Mouse (Mus musculus) liver, embryonic 14.5 days (tissue): ENCODE data around the gene Sgip1. TPM values are rescaled to one million over a fixed set of nuclear protein-coding genes. Genes with fewer than 3 reads are reported as not detected.

ENCODE experiments used
- ATAC-seq: fragments of 200-750 bp; cut with Nextera tagmentation; 2 replicates; pipeline ENCODE4 v1.8.0; 2017; ENCODE audit warnings: moderate number of reproducible peaks, mild to moderate bottlenecking, moderate library complexity; ENCODE audit not compliant: insufficient read depth
- DNase-seq, 3 experiments: peaks; one replicate each; pipeline ENCODE4 v3.0.0-alpha.2; 2012 to 2013; ENCODE audit warnings: low read depth in 3 of 3, low spot score in 3 of 3
- H3K27ac ChIP-seq: fragments of 300-500 bp; sonication (generic); 2 replicates; pipeline ENCODE4 v1.5.1; 2014; ENCODE audit warnings: moderate library complexity, mild to moderate bottlenecking, control low read depth, inconsistent platforms
- H3K27me3 ChIP-seq: fragments of 300-500 bp; sonication (generic); 2 replicates; pipeline ENCODE4 v1.6.1; 2014; ENCODE audit warnings: mild to moderate bottlenecking, low read length, moderate library complexity; ENCODE audit not compliant: control insufficient read depth, insufficient read depth
- H3K36me3 ChIP-seq: fragments of 300-500 bp; sonication (generic); replicated peaks from 2 replicates; pipeline ENCODE4 v1.6.1; 2014; ENCODE audit warnings: low read depth; ENCODE audit not compliant: control insufficient read depth, insufficient read depth
- H3K4me1 ChIP-seq, 2 experiments: fragments of 200-500 bp in 1 of 2; fragments of 300-500 bp in 1 of 2; sonication (generic) in 1 of 2; replicated peaks; 2 replicates each; pipeline ENCODE4 v1.6.1; 2012 to 2014; ENCODE audit warnings: antibody characterized with exemption in 1 of 2, inconsistent platforms in 1 of 2, low read length in 1 of 2; ENCODE audit not compliant: control insufficient read depth in 2 of 2, insufficient read depth in 2 of 2
- H3K4me2 ChIP-seq: fragments of 300-500 bp; sonication (generic); 2 replicates; pipeline ENCODE4 v1.6.1; 2014; ENCODE audit warnings: low read depth, mild to moderate bottlenecking, control low read depth, moderate library complexity
- H3K4me3 ChIP-seq, 2 experiments: fragments of 200-500 bp in 1 of 2; fragments of 300-500 bp in 1 of 2; sonication (generic) in 1 of 2; 2 replicates each; pipeline ENCODE4 v1.5.1; 2012 to 2014; ENCODE audit warnings: low read depth in 2 of 2, low read length in 2 of 2, mild to moderate bottlenecking in 2 of 2, control low read depth in 1 of 2, inconsistent platforms in 1 of 2, moderate library complexity in 1 of 2; ENCODE audit not compliant: insufficient read depth in 1 of 2
- H3K9ac ChIP-seq: fragments of 300-500 bp; sonication (generic); replicated peaks from 2 replicates; pipeline ENCODE4 v1.6.1; 2014; ENCODE audit warnings: mild to moderate bottlenecking, control low read depth, moderate library complexity
- H3K9me3 ChIP-seq: fragments of 300-500 bp; sonication (generic); 2 replicates; pipeline ENCODE4 v1.6.1; 2016; ENCODE audit warnings: low read length, mixed read lengths; ENCODE audit not compliant: control insufficient read depth
- CTCF ChIP-seq: IDR thresholded peaks from 2 replicates; pipeline ENCODE4 v1.5.1; 2016; ENCODE audit warnings: antibody characterized with exemption, low read depth, control low read depth
- EP300 ChIP-seq: IDR thresholded peaks from 2 replicates; pipeline ENCODE4 v1.6.1; 2016; ENCODE audit warnings: antibody characterized with exemption, low read depth
- WGBS: fragments of 180-500 bp; shearing (Covaris S2); extraction: QIAGEN DNeasy Blood & Tissue Kit; methylation state at CpG from one replicate; pipeline ENCODE4 v1.1.7; 2014; ENCODE audit not compliant: insufficient replicate concordance; 5-methylcytosine and 5-hydroxymethylcytosine counted together
- polyA plus RNA-seq, 2 experiments: library from polyadenylated mRNA; depleted of rRNA in 1 of 2; stranded (reverse) in 1 of 2; unstranded in 1 of 2; fragments of >200 nt; fragmentation: Nextera tagmentation in 1 of 2; extraction: Ambion mirVana in 1 of 2; gene quantifications; 2 replicates each; pipeline versions ENCODE4 v1.2.1 to v1.2.3; 2012 to 2014

Sgip1 gene
- polyA plus RNA-seq, 2 experiments, result 0.10 to 0.32 TPM

GRCm38 (mm10) chr4:103006266-103006665 lies 265.2 kb downstream of the Sgip1 start:
- Histone ChIP-seq H3K4me1 (peaks cover 0 to 5% of the 10 kb centered on the region in 2 experiments; a peak in 1 of 4 replicates), H3K4me2 (no peak overlapping the region), H3K27ac (no peak overlapping the region), H3K4me3 (no peak overlapping the region), H3K27me3 (no peaks in the 10 kb centered on the region), H3K9ac (no peak overlapping the region), H3K36me3 (no peaks in the 10 kb centered on the region), H3K9me3 (no peaks in the 10 kb centered on the region)
- no peak for ATAC-seq
- 66% methylated on average over 5 of the region's 5 CpGs for WGBS
- no peak for DNase-seq
- TF ChIP-seq EP300 (no peak), CTCF (no peak)

GRCm38 (mm10) chr4:103006943-103007418 lies 265.9 kb downstream of the Sgip1 start:
- H3K9me3 ChIP-seq, result no peaks in the 10 kb centered on the region
- H3K4me2 ChIP-seq, result no peak overlapping the region
- no peaks in the 10 kb centered on the region for H3K36me3 ChIP-seq
- no peak overlapping the region for H3K9ac ChIP-seq
- 40% methylated on average over 4 of the region's 4 CpGs for WGBS
- H3K4me1 ChIP-seq, result peaks cover 0 to 5% of the 10 kb centered on the region in 2 experiments; a peak in 1 of 4 replicates
- H3K4me3 ChIP-seq, result no peak overlapping the region
- TF ChIP-seq EP300, result no peak
- TF ChIP-seq CTCF, result no peak
- ATAC-seq, result no peak
- no peak overlapping the region for H3K27ac ChIP-seq
- H3K27me3 ChIP-seq, result no peaks in the 10 kb centered on the region
- no peak for DNase-seq

GRCm38 (mm10) chr4:103010734-103011133 lies 269.6 kb downstream of the Sgip1 start:
- DNase-seq (no peak), ATAC-seq (no peak)
- Histone ChIP-seq H3K36me3 (no peaks in the 10 kb centered on the region), H3K4me1 (peaks cover 0 to 5% of the 10 kb centered on the region in 2 experiments; a peak in 1 of 4 replicates), H3K4me3 (no peak overlapping the region), H3K9ac (no peak overlapping the region), H3K27me3 (no peaks in the 10 kb centered on the region), H3K9me3 (no peaks in the 10 kb centered on the region), H3K4me2 (no peak overlapping the region), H3K27ac (no peak overlapping the region)
- no peak for TF ChIP-seq EP300
- 52% methylated on average over 4 of the region's 4 CpGs for WGBS

GRCm38 (mm10) chr4:103011823-103012222 lies 270.7 kb downstream of the Sgip1 start:
- Histone ChIP-seq H3K9me3 (no peaks in the 10 kb centered on the region), H3K4me1 (peaks cover 0 to 5% of the 10 kb centered on the region in 2 experiments; a peak in 1 of 4 replicates), H3K27ac (no peak overlapping the region), H3K4me3 (no peak overlapping the region), H3K36me3 (no peaks in the 10 kb centered on the region), H3K27me3 (no peaks in the 10 kb centered on the region), H3K9ac (no peak overlapping the region), H3K4me2 (no peak overlapping the region)
- no peak for ATAC-seq
- 47% methylated on average over 7 of the region's 7 CpGs for WGBS
- no peak for DNase-seq
- TF ChIP-seq CTCF (no peak), EP300 (no peak)

GRCm38 (mm10) chr4:103013490-103013889 lies 272.4 kb downstream of the Sgip1 start:
- Histone ChIP-seq H3K9ac (no peak overlapping the region), H3K27ac (no peak overlapping the region), H3K4me3 (no peak overlapping the region), H3K4me1 (no peaks in the 10 kb centered on the region), H3K9me3 (no peaks in the 10 kb centered on the region), H3K27me3 (no peaks in the 10 kb centered on the region), H3K4me2 (no peak overlapping the region), H3K36me3 (no peaks in the 10 kb centered on the region)
- ATAC-seq (no peak), DNase-seq (no peak)
- 32% methylated on average over 4 of the region's 4 CpGs for WGBS
- no peak for TF ChIP-seq CTCF
- no peak for TF ChIP-seq EP300

Other genes starting within 250 kb of the Sgip1 start
- gene Tctex1d1, start 237.3 kb downstream of the Sgip1 start, polyA plus RNA-seq (2012; rRNA removed), result 0.17 and 0.21 TPM in 2 replicates
- gene Tctex1d1, start 237.3 kb downstream of the Sgip1 start, polyA plus RNA-seq (2014; fragmentation: Nextera tagmentation; extraction: Ambion mirVana), result 0.21 and 0.25 TPM in 2 replicates